Mouse (Mus musculus): ENCODE data around the gene Gm20388.

Gm20388 gene

GRCm38 (mm10) chr8:120045471-120045870, 134.8 kb downstream of the Gm20388 start:
- DNase-seq (ENCODE audit: low spot score), result no peak

- DNase-seq (ENCODE audit: low spot score), result peak; percentile 67
Observed at GRCm38 (mm10) chr8:120046258-120047020, 135.8 kb downstream of the Gm20388 start.

GRCm38 (mm10) chr8:120049949-120050348, 139.3 kb downstream of the Gm20388 start:
- DNase-seq (ENCODE audit: low spot score), result no peak

- DNase-seq (ENCODE audit: low spot score), result no peak
Observed at GRCm38 (mm10) chr8:120050376-120050775, 139.7 kb downstream of the Gm20388 start.

- no peak for DNase-seq (ENCODE audit: low spot score)
Observed at GRCm38 (mm10) chr8:120051006-120051405, 140.4 kb downstream of the Gm20388 start.

- no peak for DNase-seq (ENCODE audit: low spot score)
Observed at GRCm38 (mm10) chr8:120051908-120052307, 141.3 kb downstream of the Gm20388 start.

- DNase-seq (ENCODE audit: low spot score), result no peak
Observed at GRCm38 (mm10) chr8:120052318-120052717, 141.7 kb downstream of the Gm20388 start.

GRCm38 (mm10) chr8:120054833-120055232, 144.2 kb downstream of the Gm20388 start:
- no peak for DNase-seq (ENCODE audit: low spot score)

- no peak for DNase-seq (ENCODE audit: low spot score)
Observed at GRCm38 (mm10) chr8:120057078-120057477, 146.4 kb downstream of the Gm20388 start.

GRCm38 (mm10) chr8:120062742-120063141, 152.1 kb downstream of the Gm20388 start:
- DNase-seq (ENCODE audit: low spot score), result no peak

GRCm38 (mm10) chr8:120063326-120063725, 152.7 kb downstream of the Gm20388 start:
- DNase-seq (ENCODE audit: low spot score), result no peak

- no peak for DNase-seq (ENCODE audit: low spot score)
Observed at GRCm38 (mm10) chr8:120065611-120066010, 155.0 kb downstream of the Gm20388 start.

- no peak for DNase-seq (ENCODE audit: low spot score)
Observed at GRCm38 (mm10) chr8:120066226-120066625, 155.6 kb downstream of the Gm20388 start.

- no peak for DNase-seq (ENCODE audit: low spot score)
Observed at GRCm38 (mm10) chr8:120067936-120068668, 157.5 kb downstream of the Gm20388 start.

- DNase-seq (ENCODE audit: low spot score), result peak; percentile 83
Observed at GRCm38 (mm10) chr8:120071684-120072083, 161.0 kb downstream of the Gm20388 start.

GRCm38 (mm10) chr8:120072259-120072658, 161.6 kb downstream of the Gm20388 start:
- peak; percentile 52 for DNase-seq (ENCODE audit: low spot score)

- no peak for DNase-seq (ENCODE audit: low spot score)
Observed at GRCm38 (mm10) chr8:120072827-120073226, 162.2 kb downstream of the Gm20388 start.

- no peak for DNase-seq (ENCODE audit: low spot score)
Observed at GRCm38 (mm10) chr8:120074516-120074915, 163.9 kb downstream of the Gm20388 start.

- no peak for DNase-seq (ENCODE audit: low spot score)
Observed at GRCm38 (mm10) chr8:120075347-120075746, 164.7 kb downstream of the Gm20388 start.

- peak; percentile 84 for DNase-seq (ENCODE audit: low spot score)
Observed at GRCm38 (mm10) chr8:120078080-120078479, 167.4 kb downstream of the Gm20388 start.

GRCm38 (mm10) chr8:120079361-120079760, 168.7 kb downstream of the Gm20388 start:
- DNase-seq (ENCODE audit: low spot score), result no peak

GRCm38 (mm10) chr8:120083261-120083660, 172.6 kb downstream of the Gm20388 start:
- DNase-seq (ENCODE audit: low spot score), result no peak

- no peak for DNase-seq (ENCODE audit: low spot score)
Observed at GRCm38 (mm10) chr8:120084783-120085182, 174.1 kb downstream of the Gm20388 start.

All from urinary bladder, postnatal 25 days (tissue).